Mouse (Mus musculus) liver, embryonic 12.5 days (tissue): ENCODE measurements around the gene Nt5m. TPM values are rescaled to one million over a fixed set of nuclear protein-coding genes. Genes with fewer than 3 reads are reported as not detected.

Experiments used
- ATAC-seq: fragments of 200-750 bp; cut with Nextera tagmentation; 2 replicates; pipeline ENCODE4 v1.8.0; 2017; ENCODE audit warnings: moderate number of reproducible peaks, mild to moderate bottlenecking, moderate library complexity
- H3K27ac ChIP-seq: fragments of 300-500 bp; sonication (generic); 2 replicates; pipeline ENCODE4 v1.5.1; 2016; ENCODE audit warnings: mild to moderate bottlenecking
- H3K27me3 ChIP-seq: fragments of 300-500 bp; sonication (generic); replicated peaks from 2 replicates; pipeline ENCODE4 v1.6.1; 2016; ENCODE audit warnings: mild to moderate bottlenecking, moderate library complexity
- H3K36me3 ChIP-seq: fragments of 300-500 bp; sonication (generic); 2 replicates; pipeline ENCODE4 v1.6.1; 2016; ENCODE audit warnings: mild to moderate bottlenecking, moderate library complexity
- H3K4me1 ChIP-seq: fragments of 300-500 bp; sonication (generic); 2 replicates; pipeline ENCODE4 v1.6.1; 2016
- H3K4me2 ChIP-seq: fragments of 300-500 bp; sonication (generic); 2 replicates; pipeline ENCODE4 v1.6.1; 2016; ENCODE audit warnings: mild to moderate bottlenecking, moderate library complexity
- H3K4me3 ChIP-seq: fragments of 300-500 bp; sonication (generic); 2 replicates; pipeline ENCODE4 v1.5.1; 2016; ENCODE audit warnings: mild to moderate bottlenecking, moderate library complexity
- H3K9ac ChIP-seq: fragments of 300-500 bp; sonication (generic); 2 replicates; pipeline ENCODE4 v1.6.1; 2016; ENCODE audit warnings: mild to moderate bottlenecking, moderate library complexity
- H3K9me3 ChIP-seq: fragments of 300-500 bp; sonication (generic); replicated peaks from 2 replicates; pipeline ENCODE4 v1.6.1; 2016; ENCODE audit warnings: mild to moderate bottlenecking, moderate library complexity
- WGBS: fragments of 180-500 bp; shearing (Covaris S2); methylation state at CpG from one replicate; pipeline ENCODE4 v1.1.7; 2016; ENCODE audit not compliant: insufficient replicate concordance; 5-methylcytosine and 5-hydroxymethylcytosine counted together
- polyA plus RNA-seq: library from polyadenylated mRNA; unstranded; fragments of >200 nt; fragmentation: Nextera tagmentation; extraction: Ambion mirVana; gene quantifications from 2 replicates; pipeline ENCODE4 v1.2.1, GENCODE M21; 2016

The Nt5m gene
- polyA plus RNA-seq, 1 experiment from 2014 or later = 18.6 TPM

DNA sequence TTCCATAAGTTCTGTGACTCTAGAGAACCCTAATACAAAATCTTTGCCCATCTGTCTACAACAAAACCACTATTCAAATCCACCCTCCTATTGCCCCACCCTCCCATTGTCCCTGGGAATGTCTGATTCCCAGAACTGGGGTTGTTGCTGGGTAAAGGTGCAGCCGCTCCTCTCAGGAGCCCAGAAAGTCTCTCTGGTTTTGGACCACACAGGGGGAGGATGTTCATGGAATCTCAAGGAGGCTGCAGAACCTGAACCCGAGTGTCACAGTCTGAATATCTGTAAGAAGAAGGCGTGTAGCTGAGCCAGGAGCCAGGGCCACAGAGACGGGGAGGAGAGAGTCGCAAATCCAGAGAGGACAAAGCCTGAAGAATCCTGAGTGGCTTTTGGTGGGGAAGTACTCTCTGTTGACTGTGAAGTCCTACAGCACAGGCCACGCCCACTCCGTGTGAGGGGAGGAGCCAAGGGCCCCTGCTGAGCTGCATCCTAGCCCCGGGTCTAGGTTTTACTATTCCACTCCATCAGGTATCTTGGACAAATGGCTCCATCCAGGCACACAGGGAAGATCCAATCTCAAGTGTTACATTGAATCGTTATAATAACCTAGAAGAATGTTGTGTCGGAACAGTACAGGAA lies 54.0 kb downstream of the Nt5m start:
- no peak for ATAC-seq
- H3K27me3 ChIP-seq = 0 out of 2 replicates have a peak, but pooled peaks cover 8% of the 10 kb centered on the region
- no peak overlapping the region for H3K4me3 ChIP-seq
- no peaks in the 10 kb centered on the region for H3K9me3 ChIP-seq
- H3K4me1 ChIP-seq = peaks cover 9% of the 10 kb centered on the region; the same call in 1 of the 2 replicates
- no peak overlapping the region for H3K27ac ChIP-seq
- no peak overlapping the region for H3K9ac ChIP-seq
- WGBS = 44% methylated on average over 10 of the region's 10 CpGs
- H3K4me2 ChIP-seq = no peak overlapping the region
- no peaks in the 10 kb centered on the region for H3K36me3 ChIP-seq

DNA sequence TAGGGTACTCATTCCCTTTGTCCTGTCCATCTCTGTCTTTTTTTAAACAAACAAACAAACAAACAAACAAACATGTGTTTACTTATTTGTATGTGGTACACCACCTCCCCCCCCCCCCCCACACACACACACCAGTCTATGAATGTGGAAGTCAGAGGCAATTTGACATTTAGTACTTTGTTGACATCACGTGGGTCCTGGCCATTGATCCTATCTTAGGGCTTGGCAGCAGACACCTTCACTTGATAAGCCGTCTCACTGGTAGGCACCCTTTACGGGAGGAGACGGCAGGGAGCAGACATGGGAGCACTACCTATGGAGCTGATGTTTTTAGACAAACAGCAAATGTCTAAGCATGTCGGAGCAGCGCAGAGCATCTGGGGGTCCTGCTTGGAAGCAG lies 55.7 kb downstream of the Nt5m start:
- ATAC-seq = no peak
- no peaks in the 10 kb centered on the region for H3K36me3 ChIP-seq
- H3K4me3 ChIP-seq = no peak overlapping the region
- H3K9ac ChIP-seq = no peak overlapping the region
- WGBS = 43% methylated on average over 6 of the region's 6 CpGs
- H3K27me3 ChIP-seq = peaks cover 8% of the 10 kb centered on the region; the same call in 1 of the 2 replicates
- H3K9me3 ChIP-seq = no peaks in the 10 kb centered on the region
- H3K4me2 ChIP-seq = no peak overlapping the region
- H3K4me1 ChIP-seq = peaks cover 9% of the 10 kb centered on the region; the same call in 1 of the 2 replicates
- H3K27ac ChIP-seq = no peak overlapping the region

DNA sequence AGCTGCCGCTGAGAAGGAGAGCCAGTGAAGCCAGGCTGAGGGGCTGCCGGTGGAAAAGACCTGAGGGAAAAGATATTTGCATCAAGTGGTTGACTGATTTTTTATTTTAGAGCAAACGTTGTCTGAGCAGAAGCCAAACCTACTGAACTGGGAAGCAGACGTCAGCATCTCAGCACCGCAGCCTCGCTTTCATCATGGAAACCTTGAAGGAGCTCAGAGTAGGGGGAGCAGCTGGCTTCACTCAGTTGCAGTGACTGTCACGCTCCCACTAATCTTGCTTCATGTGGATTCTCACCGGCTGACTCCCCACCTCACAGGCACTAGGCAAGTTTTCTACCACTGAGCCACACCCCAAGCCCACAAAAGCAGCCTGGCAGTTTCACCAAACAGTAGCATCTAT lies 56.1 kb downstream of the Nt5m start:
- H3K4me2 ChIP-seq = no peak overlapping the region
- H3K9me3 ChIP-seq = no peaks in the 10 kb centered on the region
- no peaks in the 10 kb centered on the region for H3K36me3 ChIP-seq
- H3K27ac ChIP-seq = no peak overlapping the region
- no peak for ATAC-seq
- H3K4me1 ChIP-seq = peaks cover 9% of the 10 kb centered on the region; the same call in 1 of the 2 replicates
- WGBS = 69% methylated on average over 8 of the region's 8 CpGs
- H3K4me3 ChIP-seq = no peak overlapping the region
- H3K9ac ChIP-seq = no peak overlapping the region
- H3K27me3 ChIP-seq = peaks cover 8% of the 10 kb centered on the region; the same call in 1 of the 2 replicates

DNA sequence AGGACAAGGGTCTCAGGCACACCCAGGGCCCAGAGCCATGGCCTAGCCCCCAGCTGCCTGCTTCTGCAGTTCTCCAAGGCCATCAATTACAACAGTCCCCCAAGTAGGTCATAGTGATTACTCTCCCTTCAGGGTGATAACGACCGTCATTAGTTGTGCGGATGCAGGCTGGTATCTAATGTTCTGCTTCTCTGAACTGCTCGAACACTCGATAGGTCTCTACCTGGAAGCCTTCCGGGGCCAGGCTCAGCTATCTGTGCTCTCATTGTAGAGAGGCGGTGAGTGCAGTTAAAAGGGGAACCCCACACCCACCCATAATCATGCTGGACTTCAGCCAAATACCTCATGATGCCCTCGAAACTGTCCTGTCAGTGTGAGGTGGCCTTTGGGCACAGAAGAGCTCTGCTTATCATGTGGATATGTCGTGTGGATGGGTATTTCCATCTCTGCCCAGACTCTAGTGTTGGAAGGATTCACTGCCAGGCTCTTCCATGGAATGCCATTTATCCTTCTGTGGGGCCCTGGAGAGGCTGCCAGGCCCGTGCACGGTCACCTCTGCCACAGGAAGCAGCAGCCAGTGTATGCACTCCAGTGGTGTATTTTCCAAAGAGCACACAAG lies 58.8 kb downstream of the Nt5m start:
- Histone ChIP-seq H3K27me3 (peaks cover 8% of the 10 kb centered on the region; the same call in 1 of the 2 replicates), H3K4me1 (peaks cover 9% of the 10 kb centered on the region; the same call in 1 of the 2 replicates), H3K9me3 (no peaks in the 10 kb centered on the region), H3K4me3 (no peak overlapping the region), H3K9ac (no peak overlapping the region), H3K4me2 (no peak overlapping the region), H3K27ac (no peak overlapping the region), H3K36me3 (no peaks in the 10 kb centered on the region)
- WGBS = 60% methylated on average over 11 of the region's 11 CpGs
- no peak for ATAC-seq

DNA sequence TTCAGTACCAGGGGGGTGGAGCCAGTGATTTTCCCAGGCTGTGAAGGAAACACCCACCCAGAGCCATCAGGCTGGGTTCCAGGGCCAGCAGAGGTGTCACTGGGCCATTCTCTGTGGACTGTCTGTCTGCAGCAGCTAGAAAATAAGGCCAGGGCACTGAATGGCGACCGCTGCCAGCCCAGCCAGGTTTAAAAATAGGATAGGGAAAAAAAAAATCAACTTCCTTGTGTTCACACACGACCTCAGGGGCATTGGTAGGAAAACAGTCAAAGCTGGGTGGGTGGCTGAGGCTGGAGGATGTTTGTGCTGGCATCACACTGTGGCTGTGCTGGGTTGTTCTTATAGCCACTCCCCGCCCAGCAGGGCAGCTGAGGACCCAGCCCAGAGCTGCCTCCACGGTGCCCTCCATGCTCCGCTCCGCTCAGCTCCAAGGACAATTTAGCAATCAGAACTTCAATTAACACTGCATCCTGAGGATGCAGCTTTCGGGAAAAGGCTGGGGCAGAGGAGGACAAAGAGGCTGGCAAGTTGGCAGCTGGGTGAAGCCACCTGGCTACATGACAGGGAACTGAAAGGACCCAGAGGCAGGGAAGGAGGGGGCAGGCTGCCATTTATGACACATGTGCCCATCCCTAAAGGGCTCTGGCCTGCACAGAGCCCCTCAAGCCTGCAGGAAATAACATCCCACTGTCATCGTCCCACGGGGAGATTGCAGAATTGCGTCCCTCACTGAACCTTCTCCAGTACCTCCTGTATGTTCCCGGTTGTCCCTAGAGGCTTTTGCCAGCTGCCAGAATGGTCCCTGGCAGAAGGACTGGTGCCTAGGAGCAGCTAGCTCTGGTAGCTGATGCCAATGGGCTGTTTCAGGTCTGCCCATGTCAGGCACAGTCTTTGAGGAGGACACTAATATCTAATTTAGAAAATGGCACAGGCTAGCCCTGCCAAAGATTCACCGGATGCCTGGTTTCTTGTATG lies 60.8 kb downstream of the Nt5m start:
- no peak for ATAC-seq
- no peak overlapping the region for H3K9ac ChIP-seq
- no peak overlapping the region for H3K27ac ChIP-seq
- no peak overlapping the region for H3K4me2 ChIP-seq
- H3K36me3 ChIP-seq = no peaks in the 10 kb centered on the region
- H3K27me3 ChIP-seq = peaks cover 8% of the 10 kb centered on the region; the same call in 1 of the 2 replicates
- WGBS = 50% methylated on average over 13 of the region's 13 CpGs
- no peak overlapping the region for H3K4me3 ChIP-seq
- H3K9me3 ChIP-seq = no peaks in the 10 kb centered on the region
- H3K4me1 ChIP-seq = peaks cover 5% of the 10 kb centered on the region; the same call in 1 of the 2 replicates

DNA sequence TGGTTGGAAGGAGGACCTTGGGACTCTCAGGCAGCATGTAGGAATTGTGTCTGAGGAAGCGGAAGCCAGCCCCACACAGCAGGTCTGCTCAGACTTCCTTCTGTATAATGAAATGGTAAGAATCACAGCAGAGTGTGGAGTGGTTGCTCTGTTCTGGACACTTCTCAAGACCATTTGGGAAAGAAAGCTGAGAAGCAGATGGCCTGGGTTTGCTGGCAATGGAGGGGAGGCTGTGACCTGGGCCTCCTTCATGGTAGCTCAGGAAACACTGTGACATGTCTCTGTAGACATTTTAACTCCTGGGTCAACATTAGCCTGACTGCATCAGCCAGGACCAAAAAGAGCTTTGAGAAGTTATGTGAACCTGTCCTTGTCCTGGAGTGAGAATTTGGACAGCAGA lies 61.7 kb downstream of the Nt5m start:
- no peak overlapping the region for H3K27ac ChIP-seq
- H3K4me3 ChIP-seq = no peak overlapping the region
- H3K4me2 ChIP-seq = no peak overlapping the region
- H3K36me3 ChIP-seq = no peaks in the 10 kb centered on the region
- ATAC-seq = no peak
- H3K9me3 ChIP-seq = no peaks in the 10 kb centered on the region
- H3K4me1 ChIP-seq = no peaks in the 10 kb centered on the region
- H3K9ac ChIP-seq = no peak overlapping the region
- peaks cover 8% of the 10 kb centered on the region; the same call in 1 of the 2 replicates for H3K27me3 ChIP-seq
- WGBS = 86% methylated on average over 1 of the region's 1 CpGs

DNA sequence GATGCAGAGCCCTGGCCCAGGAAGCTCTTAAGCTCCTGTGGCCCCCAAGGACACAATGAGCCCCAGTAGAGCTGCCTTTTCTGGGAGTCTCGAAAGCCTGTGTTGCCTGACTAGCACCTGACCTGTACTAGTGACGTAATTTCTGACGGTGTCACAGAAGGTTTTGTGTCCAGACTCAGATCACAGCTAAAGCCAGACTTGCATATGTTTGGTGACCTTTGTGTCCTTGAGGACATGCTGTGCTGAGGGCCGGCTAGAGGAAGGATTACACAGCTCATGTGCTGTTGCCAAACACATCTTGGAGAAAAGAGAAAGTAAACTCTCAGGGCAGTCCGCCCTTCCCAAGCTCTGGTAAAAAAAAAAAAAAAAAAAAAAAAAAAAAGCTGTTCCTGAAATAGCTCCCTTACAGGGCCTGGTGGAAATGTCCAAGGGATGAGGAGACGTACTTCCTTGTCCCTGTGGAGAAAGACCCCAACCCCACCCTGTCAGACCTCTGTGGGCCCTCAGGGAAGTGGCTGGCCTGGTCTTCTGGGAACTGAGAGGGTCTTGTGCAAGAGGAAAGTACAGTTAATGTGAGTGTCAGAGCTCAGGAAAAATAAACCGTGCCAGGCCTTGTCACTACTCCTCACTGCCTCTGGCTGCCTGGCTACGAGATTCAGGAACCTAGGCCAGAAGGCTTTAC lies 62.9 kb downstream of the Nt5m start:
- Histone ChIP-seq H3K9ac (no peak overlapping the region), H3K4me2 (no peak overlapping the region), H3K36me3 (no peaks in the 10 kb centered on the region), H3K9me3 (no peaks in the 10 kb centered on the region), H3K4me1 (no peaks in the 10 kb centered on the region), H3K27ac (no peak overlapping the region; the same call in 1 of the 2 replicates), H3K27me3 (no peaks in the 10 kb centered on the region; the same call in 1 of the 2 replicates), H3K4me3 (no peak overlapping the region)
- ATAC-seq = no peak
- 51% methylated on average over 8 of the region's 8 CpGs for WGBS

DNA sequence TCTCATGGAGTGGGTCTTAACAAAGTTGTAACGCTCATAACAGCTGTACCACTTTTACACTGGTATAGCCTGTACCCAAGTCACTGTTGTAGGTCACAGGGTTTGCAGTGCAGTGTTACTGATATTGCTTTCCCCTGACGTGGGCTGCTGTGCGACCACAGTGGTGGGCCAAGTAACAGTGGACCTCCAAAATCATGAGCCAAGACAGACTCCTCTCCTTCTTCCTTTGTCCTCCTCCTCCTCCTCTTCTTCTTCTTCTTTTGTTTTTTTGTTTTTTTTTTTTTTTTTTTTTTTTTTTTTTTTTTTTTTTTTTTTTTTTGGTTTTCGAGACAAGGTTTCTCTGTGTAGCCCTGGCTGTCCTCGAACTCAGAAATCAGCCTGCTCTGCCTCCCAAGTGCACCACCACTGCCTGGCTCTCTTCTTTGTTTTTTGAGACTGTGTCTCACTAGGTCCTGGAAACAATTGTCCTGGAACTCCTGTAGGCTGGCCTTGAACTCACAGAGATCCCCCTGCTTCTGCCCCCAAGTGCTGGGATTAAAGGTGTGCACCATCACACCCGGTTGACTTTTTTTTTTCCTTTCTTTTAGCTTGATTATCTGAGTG lies 67.4 kb downstream of the Nt5m start:
- no peak for ATAC-seq
- Histone ChIP-seq H3K4me1 (peaks cover 12% of the 10 kb centered on the region), H3K36me3 (no peaks in the 10 kb centered on the region), H3K27me3 (no peaks in the 10 kb centered on the region), H3K4me3 (no peak overlapping the region), H3K9ac (no peak overlapping the region), H3K4me2 (no peak overlapping the region), H3K9me3 (no peaks in the 10 kb centered on the region), H3K27ac (no peak overlapping the region)
- 71% methylated on average over 6 of the region's 6 CpGs for WGBS

DNA sequence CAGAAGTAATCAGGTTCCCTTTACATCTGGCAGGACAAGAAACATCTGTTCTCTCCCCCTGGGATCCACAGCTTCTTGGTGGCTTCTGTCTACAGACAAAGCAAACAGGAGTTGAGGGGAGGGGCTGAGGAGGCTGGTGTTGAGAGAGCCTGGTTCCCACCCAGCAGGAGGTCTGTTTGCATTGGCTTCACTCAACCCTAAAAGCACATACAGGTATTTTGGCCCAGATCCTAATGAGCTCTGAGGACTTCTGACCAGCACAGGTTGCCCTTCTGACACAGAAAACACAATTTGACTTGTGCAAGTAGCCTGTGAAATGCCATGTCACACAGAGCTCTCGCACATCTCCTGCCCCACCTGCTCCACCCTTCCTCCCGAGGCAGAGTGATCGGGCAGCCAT lies 69.2 kb downstream of the Nt5m start:
- H3K9ac ChIP-seq = no peak overlapping the region
- H3K9me3 ChIP-seq = no peaks in the 10 kb centered on the region
- 35% methylated on average over 3 of the region's 3 CpGs for WGBS
- no peak for ATAC-seq
- no peaks in the 10 kb centered on the region for H3K36me3 ChIP-seq
- peaks cover 12% of the 10 kb centered on the region for H3K4me1 ChIP-seq
- no peak overlapping the region for H3K4me2 ChIP-seq
- no peak overlapping the region for H3K27ac ChIP-seq
- H3K27me3 ChIP-seq = no peaks in the 10 kb centered on the region
- no peak overlapping the region for H3K4me3 ChIP-seq

DNA sequence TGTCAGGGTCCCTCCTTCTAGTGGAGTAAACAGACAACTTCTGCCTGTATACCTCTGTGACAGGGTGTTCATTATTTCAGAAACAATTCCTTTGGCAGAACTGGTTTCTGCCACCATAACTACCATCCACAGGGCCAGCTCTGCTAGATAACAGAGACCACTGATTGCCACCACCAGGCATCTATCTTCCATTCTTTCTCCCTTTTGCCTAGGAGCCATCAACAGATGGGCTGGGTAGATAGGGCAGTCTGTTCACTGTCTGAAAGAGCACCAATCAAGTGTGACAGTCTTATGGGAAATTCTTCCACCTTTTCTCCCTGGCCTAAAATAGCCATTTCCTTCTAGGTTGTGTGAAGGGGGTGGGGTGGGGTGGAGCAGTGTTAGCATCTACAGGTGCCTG lies 71.3 kb downstream of the Nt5m start:
- Histone ChIP-seq H3K4me3 (no peak overlapping the region), H3K27me3 (no peaks in the 10 kb centered on the region), H3K4me2 (no peak overlapping the region), H3K27ac (no peak overlapping the region), H3K9me3 (no peaks in the 10 kb centered on the region), H3K4me1 (peaks cover 12% of the 10 kb centered on the region), H3K36me3 (no peaks in the 10 kb centered on the region), H3K9ac (no peak overlapping the region)
- ATAC-seq = peak; percentile 15; the same call in 1 of the 2 replicates

DNA sequence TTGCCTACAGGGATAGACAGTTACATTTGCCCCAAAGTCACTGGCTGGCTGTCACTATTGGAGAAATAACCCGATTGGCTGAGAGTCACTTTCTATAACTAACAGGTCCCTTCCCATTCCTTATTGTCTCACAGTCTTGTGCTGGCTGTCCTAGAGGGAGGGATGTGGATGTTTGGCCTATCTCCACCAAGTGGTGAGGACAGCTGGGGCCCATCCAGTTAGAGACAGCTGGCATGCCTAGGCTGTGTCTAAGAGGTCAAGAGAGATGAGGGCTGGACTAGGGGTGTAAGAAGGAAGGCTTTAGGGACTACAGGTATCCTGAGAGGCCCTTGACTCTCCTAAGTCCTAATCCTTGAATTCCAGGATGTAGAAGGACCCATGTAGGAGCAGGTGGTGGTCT lies 72.3 kb downstream of the Nt5m start:
- Histone ChIP-seq H3K4me2 (no peak overlapping the region), H3K4me3 (no peak overlapping the region), H3K4me1 (peaks cover 12% of the 10 kb centered on the region), H3K27ac (no peak overlapping the region), H3K9ac (no peak overlapping the region), H3K27me3 (no peaks in the 10 kb centered on the region), H3K36me3 (no peaks in the 10 kb centered on the region), H3K9me3 (no peaks in the 10 kb centered on the region)
- ATAC-seq = no peak
- WGBS = 66% methylated on average over 1 of the region's 1 CpGs
